Mouse (Mus musculus) urinary bladder, postnatal 36 days (tissue): ENCODE results near the gene Glra4.
"Not testable (repeated sequence)": the region's sequence is repeated elsewhere in the genome, so short reads cannot be mapped to it uniquely, and the experiment has no call there.

Experiments
- DNase-seq, 2 experiments: peaks; one replicate each; pipeline ENCODE4 v3.0.0; 2022; ENCODE audit warnings: low spot score in 2 of 2, mixed read lengths in 1 of 2

The Glra4 gene

DNA sequence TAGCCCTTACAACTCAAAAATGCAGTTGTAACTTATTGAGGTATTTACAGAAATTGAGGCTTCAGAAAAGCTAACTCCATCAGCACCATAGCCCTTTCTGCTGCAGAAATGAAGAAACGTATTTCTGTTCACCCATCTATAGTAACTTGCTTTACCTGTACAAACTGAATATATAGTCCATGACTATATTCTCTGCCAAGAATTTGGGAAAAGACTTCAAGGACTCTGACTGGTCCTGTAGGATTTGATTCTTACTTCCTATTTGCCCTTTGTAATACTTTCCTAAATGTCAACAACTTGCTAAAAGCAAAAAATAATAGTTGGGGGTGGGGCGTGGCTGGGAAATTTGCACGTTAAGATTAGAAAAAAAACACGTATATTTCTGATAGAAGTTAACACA, 47.9 kb downstream of the Glra4 start:
- no peak for DNase-seq

DNA sequence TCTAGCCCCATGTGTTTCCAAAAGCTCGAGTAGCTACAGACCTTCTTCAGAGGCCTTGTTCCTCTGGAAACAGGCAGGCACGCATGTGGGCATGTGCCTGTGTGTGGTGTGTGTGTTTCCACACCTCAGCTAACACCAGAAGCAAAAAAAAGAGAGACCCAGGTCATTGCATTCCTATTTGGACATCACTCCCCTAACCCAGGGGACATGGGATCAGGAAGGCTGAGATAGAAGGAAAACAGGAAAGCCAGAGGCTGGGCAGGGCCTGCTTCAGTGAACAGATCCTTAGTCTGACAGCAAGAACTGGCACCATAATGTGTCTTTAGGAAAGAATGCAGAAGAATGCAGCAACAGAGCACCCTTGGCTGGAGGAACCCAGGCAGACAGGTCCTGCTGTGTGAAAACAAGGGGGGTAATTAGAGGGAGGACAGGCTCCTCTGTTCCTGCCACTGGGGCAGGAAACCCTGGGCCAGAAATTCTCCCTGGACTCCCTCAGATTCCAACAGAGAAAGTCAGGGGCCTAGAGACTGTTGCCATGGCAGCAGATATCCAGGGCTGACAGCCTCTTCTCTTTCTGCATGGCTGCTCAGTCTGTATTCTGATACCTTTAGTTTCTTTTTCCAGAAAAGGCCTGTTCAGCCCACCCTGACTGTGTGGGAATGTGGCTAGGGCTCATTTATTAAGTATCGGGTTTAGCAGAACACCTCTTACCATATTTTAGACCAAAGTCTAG, 65.0 kb downstream of the Glra4 start:
- not testable (repeated sequence) for DNase-seq

DNA sequence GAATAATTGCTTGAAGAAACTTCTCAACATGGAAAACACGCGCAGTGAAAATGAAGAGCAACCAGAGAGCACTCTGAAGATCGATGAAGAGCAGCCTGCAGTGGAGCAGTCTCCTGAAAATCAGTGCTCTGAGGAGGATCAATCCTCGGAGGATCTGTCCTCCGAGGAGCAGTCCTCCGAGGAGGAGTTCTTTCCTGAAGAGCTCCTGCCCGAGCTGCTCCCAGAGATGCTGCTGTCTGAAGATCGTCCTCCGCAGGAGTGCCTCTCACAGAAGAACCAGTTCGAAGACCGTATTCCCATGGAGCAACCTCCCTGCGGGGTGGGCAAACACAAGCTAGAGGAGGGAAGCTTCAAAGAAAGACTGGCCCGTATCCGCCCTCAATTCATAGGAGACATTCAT, 71.2 kb downstream of the Glra4 start:
- DNase-seq, result no peak

DNA sequence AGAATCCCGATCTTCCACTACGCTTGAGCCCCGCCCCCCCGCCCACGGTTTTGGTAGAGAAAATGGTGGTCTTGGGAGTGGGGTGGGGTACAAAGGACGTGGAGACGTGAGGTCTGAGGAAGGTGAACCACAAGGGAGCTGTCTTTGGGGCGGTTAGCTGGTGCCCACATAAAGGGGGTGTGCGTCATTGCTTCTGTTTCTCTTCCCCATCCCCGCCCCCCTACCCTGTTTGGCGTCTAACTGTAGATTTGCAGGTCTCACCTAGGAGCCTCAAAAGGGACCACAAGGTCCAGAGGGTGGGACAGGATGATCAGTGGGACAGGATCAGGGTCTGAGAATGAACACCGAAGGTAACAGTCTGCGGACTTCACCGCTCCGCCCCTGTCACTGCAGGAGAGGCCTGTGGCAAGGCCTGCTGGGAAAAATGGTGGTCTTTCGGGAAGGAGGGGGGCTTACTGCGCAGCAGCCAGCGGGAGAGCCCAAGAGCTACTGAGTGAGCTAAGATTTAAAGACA, 71.7 kb downstream of the Glra4 start:
- peak; percentile 5 to 20 for DNase-seq
